Mouse (Mus musculus) left cerebral cortex, postnatal 14 days (tissue): Measurements from ENCODE around the gene Plcb1. TPM values are rescaled to one million over a fixed set of nuclear protein-coding genes. Genes with fewer than 3 reads are reported as not detected.
"Not testable (repeated sequence)": the region's sequence is repeated elsewhere in the genome, so short reads cannot be mapped to it uniquely, and the experiment has no call there.

ENCODE experiments used
- DNase-seq, 2 experiments: peaks; one replicate each; pipeline ENCODE4 v3.0.0; 2021 to 2022; ENCODE audit warnings: low spot score in 2 of 2, mixed read lengths in 1 of 2
- intact Hi-C: fragments of 180-260 bp; cut with DNase I; formaldehyde crosslinking; loops from one replicate; pipeline ENCODE4 v1.15.1; 2025
- total RNA-seq, 2 experiments: library from RNA; stranded (reverse); gene quantifications; 2 replicates each; pipeline ENCODE4 v1.2.3; 2021

The Plcb1 gene
- total RNA-seq, 2 experiments from 2014 or later, result 170 to 190 TPM

DNA sequence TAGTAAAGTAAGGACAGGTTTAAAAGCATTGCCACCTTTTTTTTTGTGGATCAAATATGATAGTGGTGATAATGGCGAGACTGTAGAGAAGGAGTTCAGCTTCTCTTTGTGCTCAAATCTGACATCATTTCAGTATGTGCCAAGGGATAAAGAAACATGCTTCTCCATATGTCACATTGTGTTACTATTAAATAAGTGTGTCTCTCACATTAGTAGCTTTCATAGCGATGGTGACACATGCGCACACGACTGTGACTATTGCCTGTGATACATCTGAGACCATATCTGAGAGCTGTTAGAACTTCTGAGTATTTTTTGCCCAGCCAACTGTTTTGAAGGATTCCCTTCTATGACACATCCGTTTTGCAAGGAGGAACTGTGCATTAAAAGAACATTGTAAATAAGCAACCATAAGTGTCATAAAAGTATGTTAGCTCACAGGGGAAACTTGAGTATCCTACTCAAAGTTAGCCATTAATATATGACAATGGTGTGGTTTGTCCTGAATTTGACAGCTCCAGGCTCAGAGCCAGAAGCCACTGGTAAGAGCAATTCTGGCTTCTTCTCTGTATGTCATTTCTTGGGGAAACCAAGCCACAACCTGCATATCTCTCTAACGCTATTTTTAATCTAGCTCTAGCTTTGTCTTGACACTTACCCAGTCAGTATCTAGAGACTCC lies 150.2 kb downstream of the Plcb1 start:
- intact Hi-C loops, result no loop called here
- peak in 1 of 2 experiments; percentile 17 for DNase-seq

- DNase-seq, result no peak
- intact Hi-C loops, result no loop called here
Measured at GRCm38 (mm10) chr2:134937666-134938065, 151.8 kb downstream of the Plcb1 start.

GRCm38 (mm10) chr2:134942039-134942438 lies 156.2 kb downstream of the Plcb1 start:
- DNase-seq, result no peak
- intact Hi-C loops, result no loop called here

DNA sequence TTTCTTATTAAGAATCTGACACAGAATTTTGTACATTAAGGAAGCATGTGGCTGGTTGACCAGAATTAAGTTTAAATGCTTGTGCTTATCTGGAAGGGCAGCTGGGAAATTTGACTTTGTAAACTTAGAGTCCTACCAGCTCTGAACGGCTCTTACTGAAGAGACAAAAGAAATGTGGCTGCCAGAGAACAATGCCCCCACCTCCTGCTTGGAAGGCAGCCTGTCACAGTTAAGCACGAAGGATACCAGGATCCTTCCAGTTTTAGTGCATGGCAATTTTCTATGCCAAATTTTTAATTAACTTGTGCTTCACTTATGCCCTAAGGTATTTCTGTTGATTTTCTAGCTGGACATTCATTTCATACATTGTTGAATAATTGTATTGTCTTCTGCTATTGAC lies 157.1 kb downstream of the Plcb1 start:
- DNase-seq, result no peak
- intact Hi-C loops, result no loop called here

- intact Hi-C loops, result no loop called here
- DNase-seq, result no peak
Measured at GRCm38 (mm10) chr2:134946331-134946730, 160.5 kb downstream of the Plcb1 start.

DNA sequence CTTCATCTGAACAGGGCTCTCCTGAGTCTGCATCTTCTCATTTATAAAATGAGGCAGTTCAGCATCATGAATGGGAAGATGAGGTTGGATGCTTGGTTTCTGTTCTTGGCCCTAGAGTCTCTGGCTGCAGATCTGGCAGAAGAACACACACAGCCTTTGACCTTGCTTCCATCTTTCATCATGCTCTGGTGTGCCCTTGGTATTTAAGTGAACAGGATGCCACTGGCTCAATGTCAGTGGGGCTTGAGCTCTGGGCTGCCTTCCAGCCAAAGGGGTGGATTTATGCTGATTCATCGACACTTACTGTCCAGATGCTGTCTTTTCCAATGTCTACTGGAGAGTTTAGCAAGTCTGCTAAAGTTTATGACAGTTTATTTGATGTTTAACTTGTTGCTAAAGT lies 161.0 kb downstream of the Plcb1 start:
- intact Hi-C loops, result no loop called here
- DNase-seq, result no peak

DNA sequence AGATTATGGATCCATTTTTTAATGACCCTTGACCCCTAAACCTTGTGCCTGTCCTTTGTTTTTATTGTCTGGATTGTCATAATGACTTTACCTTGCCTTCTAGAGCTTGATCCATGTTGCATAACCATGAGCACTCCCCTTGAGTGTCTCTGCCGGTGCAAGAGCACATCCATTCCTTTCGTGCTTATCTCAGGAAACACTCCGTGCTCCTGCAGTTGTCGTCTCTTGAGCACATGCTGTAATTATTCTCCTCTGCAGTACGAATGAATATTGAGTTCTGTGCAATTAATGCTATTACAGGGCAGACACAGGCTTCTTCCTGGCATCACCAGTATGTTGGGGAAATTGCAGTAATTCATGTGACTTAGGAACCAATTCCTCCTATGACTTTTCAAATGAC lies 166.2 kb downstream of the Plcb1 start:
- no peak for DNase-seq
- intact Hi-C loops, result no loop called here

- DNase-seq, result no peak
- intact Hi-C loops, result no loop called here
Measured at GRCm38 (mm10) chr2:134956436-134956835, 170.6 kb downstream of the Plcb1 start.

- DNase-seq, result no peak
- intact Hi-C loops, result no loop called here
Measured at GRCm38 (mm10) chr2:134966131-134966530, 180.3 kb downstream of the Plcb1 start.

DNA sequence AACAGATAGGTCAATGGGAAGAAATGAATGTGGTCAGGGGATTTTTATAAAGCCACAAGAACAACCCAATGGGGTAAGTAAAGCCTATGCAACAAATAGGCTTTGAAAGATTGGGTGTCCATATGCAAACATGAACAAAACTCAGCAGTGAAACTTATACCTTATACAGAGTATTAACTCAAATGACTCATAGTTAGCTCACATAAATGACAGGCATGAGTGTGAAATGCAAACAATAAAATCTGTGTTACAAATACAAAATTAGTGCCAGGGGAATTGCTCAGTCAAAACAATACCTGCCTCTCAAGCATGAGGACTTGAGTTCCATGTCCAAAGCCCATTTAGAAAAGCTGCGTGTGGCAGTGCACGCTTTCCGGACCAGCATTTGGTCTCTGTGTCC lies 182.5 kb downstream of the Plcb1 start:
- intact Hi-C loops, result no loop called here
- DNase-seq, result no peak

DNA sequence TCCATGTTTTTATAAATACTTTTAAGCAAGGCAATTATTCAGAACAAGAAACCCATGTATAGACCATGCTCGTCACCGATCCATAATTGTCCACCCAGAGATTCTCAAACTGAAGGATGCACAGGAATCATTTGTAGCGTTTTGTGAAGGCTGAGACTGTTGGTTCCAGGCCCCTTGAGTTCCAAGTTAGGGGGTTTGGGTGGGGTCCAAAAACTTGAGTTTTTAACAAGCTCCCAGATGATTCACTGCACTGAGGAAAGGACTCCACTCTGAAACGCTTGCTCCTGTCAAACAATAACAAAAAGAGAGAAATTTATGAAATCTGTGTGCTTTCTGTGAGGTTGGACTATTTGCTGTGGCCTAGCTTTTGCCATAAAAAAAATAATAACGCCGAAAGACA lies 186.5 kb downstream of the Plcb1 start:
- no peak for DNase-seq
- intact Hi-C loops, result no loop called here

DNA sequence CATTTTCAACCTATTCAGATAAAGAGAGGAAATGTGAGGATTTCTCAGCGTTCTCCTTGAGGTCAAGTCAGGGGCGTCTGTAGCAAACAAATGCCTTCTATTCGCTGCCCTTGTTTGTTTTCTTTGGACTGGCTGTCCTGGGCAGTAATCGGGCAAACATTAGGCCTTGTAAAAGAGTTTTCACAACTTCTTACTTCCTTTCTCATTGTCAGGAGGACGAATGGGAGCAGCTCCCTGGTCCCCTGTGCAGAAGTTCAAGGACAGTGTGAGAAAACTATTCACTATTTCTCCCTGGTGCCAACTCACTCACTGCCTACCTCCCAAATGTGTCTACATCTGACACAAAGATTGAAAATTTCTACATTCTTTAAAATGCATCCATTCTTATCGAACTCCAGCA lies 188.8 kb downstream of the Plcb1 start:
- intact Hi-C loops, result no loop called here
- no peak for DNase-seq

DNA sequence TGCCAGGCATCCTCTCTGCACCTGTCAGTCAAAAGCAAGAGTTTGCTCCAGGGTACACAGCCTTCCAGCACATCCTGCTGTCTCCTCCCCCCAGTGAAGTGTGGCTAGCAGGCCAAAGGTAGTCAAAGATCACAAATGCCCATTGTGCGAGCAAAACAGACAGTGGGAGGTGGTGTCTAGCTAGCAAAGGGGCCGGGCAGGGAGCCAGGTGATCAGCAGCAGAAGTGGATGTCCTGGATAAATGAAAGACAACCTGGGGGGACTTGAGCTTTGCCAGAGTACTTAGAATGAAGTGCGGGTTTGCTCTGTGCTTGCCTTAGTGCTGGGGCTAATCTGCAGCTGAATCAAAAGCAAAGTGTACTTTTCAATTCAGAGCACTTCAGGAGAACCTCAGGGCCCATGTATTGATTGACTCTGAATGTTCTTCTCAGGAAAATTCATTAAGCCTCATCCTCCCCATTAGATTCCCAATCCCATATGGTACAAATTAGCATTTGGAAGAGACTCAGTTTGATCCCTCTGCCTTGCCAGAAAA lies 191.0 kb downstream of the Plcb1 start:
- no peak for DNase-seq

DNA sequence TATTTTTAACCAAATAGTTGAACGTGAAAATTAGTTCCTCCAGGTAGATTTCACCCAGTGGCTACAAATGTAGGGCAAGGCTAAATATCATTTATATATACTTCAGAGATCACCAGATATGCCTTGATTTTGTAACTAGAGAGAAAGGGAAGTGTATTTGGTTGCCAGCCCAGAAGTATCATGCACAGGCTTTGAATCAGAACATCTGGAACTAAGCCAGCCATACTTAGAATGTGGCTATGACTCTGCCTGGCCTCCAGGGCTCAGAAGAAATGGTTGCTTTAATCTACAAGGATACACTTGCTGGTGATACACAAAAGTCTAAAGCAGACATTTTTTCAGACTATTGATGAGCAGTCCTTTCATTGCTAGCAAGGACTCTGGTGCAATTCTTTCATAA lies 191.8 kb downstream of the Plcb1 start:
- intact Hi-C loops, result no loop called here
- peak in 1 of 2 experiments; percentile 26 for DNase-seq

More for the DNA sequence above, 191.0 kb downstream of the Plcb1 start:
- intact Hi-C loops, result no loop called here

GRCm38 (mm10) chr2:134981394-134981793 lies 195.5 kb downstream of the Plcb1 start:
- DNase-seq, result no peak
- intact Hi-C loops, result no loop called here

DNA sequence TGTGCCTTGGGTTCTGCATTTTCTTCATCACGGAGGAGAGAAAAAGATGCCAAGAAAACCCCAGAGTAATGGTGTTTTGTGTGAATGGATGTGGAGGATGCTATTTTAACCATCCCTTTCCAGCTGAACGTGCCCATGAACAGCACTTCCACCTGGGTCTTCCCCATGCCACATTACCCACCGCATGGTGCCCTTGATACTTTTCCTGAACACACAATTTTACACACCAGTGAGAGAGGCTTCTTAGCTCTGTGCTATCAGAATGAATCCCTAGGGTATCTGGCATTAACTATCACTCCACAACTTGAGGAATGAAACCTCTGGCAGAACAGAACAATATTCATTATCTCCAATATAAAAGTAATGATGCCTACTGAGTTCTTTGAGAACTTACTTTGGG lies 199.0 kb downstream of the Plcb1 start:
- intact Hi-C loops, result no loop called here
- no peak for DNase-seq

GRCm38 (mm10) chr2:134987978-134988377 lies 202.1 kb downstream of the Plcb1 start:
- no peak for DNase-seq
- intact Hi-C loops, result no loop called here

GRCm38 (mm10) chr2:134989650-134990292 lies 203.9 kb downstream of the Plcb1 start:
- no peak for DNase-seq
- intact Hi-C loops, result no loop called here

- intact Hi-C loops, result no loop called here
- no peak for DNase-seq
Measured at GRCm38 (mm10) chr2:135007134-135007533, 221.3 kb downstream of the Plcb1 start.

- DNase-seq, intact Hi-C loops: not testable (repeated sequence)
Measured at GRCm38 (mm10) chr2:135007885-135008284, 222.0 kb downstream of the Plcb1 start.

- DNase-seq, result peak; percentile 39 to 69
- intact Hi-C loops, result no loop called here
Measured at GRCm38 (mm10) chr2:135010371-135010770, 224.5 kb downstream of the Plcb1 start.
